ENCODE assay signal across 8 mouse cellular contexts in genomic region chr2:32167819-32168218, GRCm38 (mm10). TPM values are rescaled to one million over a fixed set of nuclear protein-coding genes. Genes with fewer than 3 reads are reported as not detected.
DNase-seq lines count a peak whose midpoint lies in the region; ATAC-seq and TF ChIP-seq lines count a peak whose summit lies in the region.

No protein-coding gene starts in this region.

- peak; percentile 69 to 76 for DNase-seq in CD8-positive naive resting alpha-beta T cell, adult 2 months (ENCODE audit: low read depth in 2 of 2, low spot score in 2 of 2)
- DNase-seq in adrenal gland, adult 8-10 months: peak; percentile 61
- DNase-seq in forebrain, embryonic 14.5 days (ENCODE audit: low spot score): peak; percentile 83
- peak; percentile 57 to 69 for DNase-seq in heart, postnatal 36 days
- peak; percentile 87 for DNase-seq in layer of hippocampus, adult 9-11 months
- DNase-seq in lung, postnatal 0 days (ENCODE audit: low spot score): peak; percentile 91
- peak; percentile 84 for DNase-seq in yolk sac, embryonic 10.5 days (ENCODE audit: low spot score)

- peak overlapping the region; percentile 46 for H3K9ac ChIP-seq in forebrain, embryonic 14.5 days (ENCODE audit: low read length)
- no peak overlapping the region for H3K9ac ChIP-seq in lung, postnatal 0 days (replicated peaks; ENCODE audit: low read depth)

- TF ChIP-seq CTCF in lung, postnatal 0 days (IDR thresholded peaks at IDR 0.05): peak; percentile 57
- no peak for TF ChIP-seq CTCF in olfactory bulb, adult 2 months (IDR thresholded peaks at IDR 0.05; ENCODE audit: insufficient read depth, low read depth, low read length)

- no peak overlapping the region for H3K4me3 ChIP-seq in forebrain, embryonic 14.5 days (ENCODE audit: low read depth, low read length)
- no peak overlapping the region for H3K4me3 ChIP-seq in lung, postnatal 0 days (ENCODE audit: low read depth, low read length)
- 0 out of 2 replicates have a peak overlapping the region, but pooled peaks have one; percentile 1 for H3K4me3 ChIP-seq in olfactory bulb, adult 2 months (ENCODE audit: insufficient read depth, low read depth, low read length)

- peaks cover 28% of the 10 kb centered on the region for H3K4me1 ChIP-seq in forebrain, embryonic 14.5 days (ENCODE audit: control insufficient read depth, insufficient read depth, low read length)
- H3K4me1 ChIP-seq in lung, postnatal 0 days (ENCODE audit: insufficient read depth, low read depth, low read length): peaks cover 31% of the 10 kb centered on the region; the same call in 1 of the 2 replicates
- peaks cover 64% of the 10 kb centered on the region for H3K4me1 ChIP-seq in olfactory bulb, adult 2 months (ENCODE audit: control insufficient read depth, insufficient read depth, low read length)

- no peaks in the 10 kb centered on the region for H3K9me3 ChIP-seq in forebrain, embryonic 14.5 days (replicated peaks; ENCODE audit: control insufficient read depth, low read length)
- no peaks in the 10 kb centered on the region for H3K9me3 ChIP-seq in lung, postnatal 0 days (ENCODE audit: low read length)

- 2% methylated on average over 7 of the region's 7 CpGs for WGBS in forebrain, embryonic 14.5 days
- WGBS in lung, postnatal 0 days: 5% methylated on average over 7 of the region's 7 CpGs
- WGBS in olfactory bulb, adult 2 months: 2% methylated on average over 7 of the region's 7 CpGs

- intact Hi-C loops in heart, postnatal 36 days (cut with DNase I): no loop called here

- no peak for TF ChIP-seq POLR2A in olfactory bulb, adult 2 months (IDR thresholded peaks at IDR 0.05; ENCODE audit: insufficient read depth, low read depth, low read length)

- no peaks in the 10 kb centered on the region for H3K27me3 ChIP-seq in forebrain, embryonic 14.5 days (replicated peaks; ENCODE audit: control insufficient read depth, insufficient read depth, low read length)
- no peaks in the 10 kb centered on the region for H3K27me3 ChIP-seq in lung, postnatal 0 days (replicated peaks; ENCODE audit: insufficient read depth, low read length)

- peak; percentile 82 for ATAC-seq in forebrain, embryonic 14.5 days
- ATAC-seq in lung, postnatal 0 days: peak; percentile 84

- no peak for TF ChIP-seq EP300 in lung, postnatal 0 days (IDR thresholded peaks at IDR 0.05)

- peak overlapping the region; percentile 37 for H3K4me2 ChIP-seq in forebrain, embryonic 14.5 days (ENCODE audit: low read length)
- H3K4me2 ChIP-seq in lung, postnatal 0 days (replicated peaks; ENCODE audit: low read depth, low read length): peak overlapping the region; percentile 32

- H3K36me3 ChIP-seq in forebrain, embryonic 14.5 days (ENCODE audit: control insufficient read depth, insufficient read depth, low read length): no peaks in the 10 kb centered on the region
- H3K36me3 ChIP-seq in lung, postnatal 0 days (ENCODE audit: insufficient read depth, low read length): no peaks in the 10 kb centered on the region

- H3K27ac ChIP-seq in forebrain, embryonic 14.5 days (ENCODE audit: low read depth, low read length): peak overlapping the region; percentile 52
- H3K27ac ChIP-seq in lung, postnatal 0 days (ENCODE audit: low read length): peak overlapping the region; percentile 84
- H3K27ac ChIP-seq in olfactory bulb, adult 2 months (ENCODE audit: insufficient read depth, low read depth, low read length): peak overlapping the region; percentile 76

RNA-seq across cellular contexts. Expression of gene Prrc2b, which starts 16.9 kb away (rescaled TPM):
- total RNA-seq in adrenal gland, adult 8-10 months (2022): 100 to 1,000 TPM; 140 to 182 (median 166) TPM
- 53.3 and 62.4 TPM in 2 replicates for polyA plus RNA-seq in forebrain, embryonic 14.5 days (2014; fragmentation: Nextera tagmentation; extraction: Ambion mirVana)
- total RNA-seq in heart, postnatal 36 days (2021): 10 to 100 TPM; 75.5 to 80.0 TPM
- polyA plus RNA-seq in lung, postnatal 0 days (2015; fragmentation: Nextera tagmentation; extraction: Ambion mirVana): 21.2 and 24.6 TPM in 2 replicates
- polyA plus RNA-seq in olfactory bulb, adult 2 months (2012; ENCODE audit: insufficient read depth, insufficient read length, low replicate concordance, missing spikeins): 70.7 and 86.2 TPM in 2 replicates
